Mouse (Mus musculus) ES-E14 (cell line): ENCODE results near the gene Eogt. TPM values are rescaled to one million over a fixed set of nuclear protein-coding genes. Genes with fewer than 3 reads are reported as not detected.

Experiments used
- DNase-seq: peaks from one replicate; pipeline ENCODE4 v3.0.0-alpha.2; 2013; ENCODE audit warnings: low read depth, low spot score
- H3K27ac ChIP-seq: 2 replicates; pipeline ENCODE4 v1.5.1; 2012; ENCODE audit warnings: low read depth, mild to moderate bottlenecking, low read length, moderate library complexity, mixed read lengths; ENCODE audit not compliant: poor library complexity, insufficient read depth, severe bottlenecking
- H3K36me3 ChIP-seq: 2 replicates; pipeline ENCODE4 v1.6.1; 2012; ENCODE audit warnings: mild to moderate bottlenecking, low read length, moderate library complexity, mixed read lengths; ENCODE audit not compliant: control insufficient read depth, poor library complexity, insufficient read depth, severe bottlenecking
- H3K4me1 ChIP-seq, 2 experiments: fragments of 150-350 bp in 1 of 2; sonication (generic) in 1 of 2; 2 replicates each; pipeline ENCODE4 v1.6.1; 2012; ENCODE audit warnings: low read length in 2 of 2, mild to moderate bottlenecking in 1 of 2, mixed read lengths in 1 of 2; ENCODE audit not compliant: control insufficient read depth in 2 of 2, insufficient read depth in 2 of 2, poor library complexity in 1 of 2
- H3K4me3 ChIP-seq, 2 experiments: fragments of 150-350 bp in 1 of 2; sonication (generic) in 1 of 2; 2 replicates each; pipeline ENCODE4 v1.5.1; 2012; ENCODE audit warnings: low read length in 2 of 2, low read depth in 1 of 2, mild to moderate bottlenecking in 1 of 2, mixed read lengths in 1 of 2; ENCODE audit not compliant: insufficient read depth in 1 of 2, poor library complexity in 1 of 2, severe bottlenecking in 1 of 2
- H3K9ac ChIP-seq: 2 replicates; pipeline ENCODE4 v1.6.1; 2012; ENCODE audit warnings: low read depth, mild to moderate bottlenecking, low read length, mixed read lengths; ENCODE audit not compliant: poor library complexity, insufficient read depth, severe bottlenecking
- H3K9me3 ChIP-seq: fragments of 150-350 bp; sonication (generic); 2 replicates; pipeline ENCODE4 v1.6.1; 2012; ENCODE audit warnings: low read depth, mild to moderate bottlenecking, low read length; ENCODE audit not compliant: control insufficient read depth, insufficient read depth
- CHD2 ChIP-seq: IDR thresholded peaks from 2 replicates; pipeline ENCODE4 v1.6.1; 2014; ENCODE audit warnings: mild to moderate bottlenecking, low read depth, low read length, inconsistent platforms
- HCFC1 ChIP-seq: IDR thresholded peaks from 2 replicates; pipeline ENCODE4 v1.6.1; 2012; ENCODE audit warnings: low read length, inconsistent platforms, borderline replicate concordance; ENCODE audit not compliant: insufficient read depth
- MAFK ChIP-seq: IDR thresholded peaks from 2 replicates; pipeline ENCODE4 v1.6.1; 2014; ENCODE audit warnings: mild to moderate bottlenecking, low read depth, low read length, inconsistent platforms; ENCODE audit not compliant: insufficient read depth
- ZC3H11A ChIP-seq: IDR thresholded peaks from 2 replicates; pipeline ENCODE4 v1.6.1; 2012; ENCODE audit warnings: low read depth, mild to moderate bottlenecking, inconsistent platforms, low read length, borderline replicate concordance
- ZNF384 ChIP-seq: IDR thresholded peaks from 2 replicates; pipeline ENCODE4 v1.6.1; 2012; ENCODE audit warnings: low read depth, low read length, inconsistent platforms
- in situ Hi-C, 2 experiments: fragments of 600-800 bp; cut with MboI; formaldehyde crosslinking; loops; one replicate each; pipeline ENCODE4 v1.15.1; 2025; ENCODE audit warnings: low sequenced_read_pairs in 2 of 2, inconsistent platforms in 1 of 2; ENCODE audit not compliant: unreplicated experiment in 2 of 2
- total RNA-seq: library from RNA; depleted of rRNA; stranded (reverse); fragments of 300-350 nt; gene quantifications from 2 replicates; pipeline ENCODE4 v1.2.3, GENCODE M21; 2012

Eogt gene
- total RNA-seq, 1 experiment = 7.7 TPM

- TF ChIP-seq HCFC1 = no peak
- TF ChIP-seq ZNF384 = no peak
- TF ChIP-seq ZC3H11A = no peak
- no peak for TF ChIP-seq MAFK
- TF ChIP-seq CHD2 = no peak
- DNase-seq = no peak
- Histone ChIP-seq H3K36me3 (no peaks in the 10 kb centered on the region; the same call in 1 of the 2 replicates), H3K4me3 (no peak overlapping the region), H3K9me3 (no peaks in the 10 kb centered on the region), H3K27ac (no peak overlapping the region), H3K9ac (no peak overlapping the region), H3K4me1 (peaks cover 2 to 4% of the 10 kb centered on the region in 2 experiments; a peak in 1 of 4 replicates)
- in situ Hi-C loops = no loop called here
Observed at GRCm38 (mm10) chr6:97142611-97143010, 6.4 kb downstream of the Eogt start.

- Histone ChIP-seq H3K9me3 (no peaks in the 10 kb centered on the region), H3K36me3 (no peaks in the 10 kb centered on the region; the same call in 1 of the 2 replicates), H3K4me3 (no peak overlapping the region), H3K4me1 (peaks cover 2 to 4% of the 10 kb centered on the region in 2 experiments; a peak in 1 of 4 replicates), H3K9ac (no peak overlapping the region), H3K27ac (no peak overlapping the region)
- TF ChIP-seq ZC3H11A = no peak
- TF ChIP-seq ZNF384 = no peak
- TF ChIP-seq MAFK = no peak
- TF ChIP-seq CHD2 = no peak
- no peak for TF ChIP-seq HCFC1
- DNase-seq = no peak
- in situ Hi-C loops = no loop called here
Observed at GRCm38 (mm10) chr6:97141811-97142210, 7.2 kb downstream of the Eogt start.

DNA sequence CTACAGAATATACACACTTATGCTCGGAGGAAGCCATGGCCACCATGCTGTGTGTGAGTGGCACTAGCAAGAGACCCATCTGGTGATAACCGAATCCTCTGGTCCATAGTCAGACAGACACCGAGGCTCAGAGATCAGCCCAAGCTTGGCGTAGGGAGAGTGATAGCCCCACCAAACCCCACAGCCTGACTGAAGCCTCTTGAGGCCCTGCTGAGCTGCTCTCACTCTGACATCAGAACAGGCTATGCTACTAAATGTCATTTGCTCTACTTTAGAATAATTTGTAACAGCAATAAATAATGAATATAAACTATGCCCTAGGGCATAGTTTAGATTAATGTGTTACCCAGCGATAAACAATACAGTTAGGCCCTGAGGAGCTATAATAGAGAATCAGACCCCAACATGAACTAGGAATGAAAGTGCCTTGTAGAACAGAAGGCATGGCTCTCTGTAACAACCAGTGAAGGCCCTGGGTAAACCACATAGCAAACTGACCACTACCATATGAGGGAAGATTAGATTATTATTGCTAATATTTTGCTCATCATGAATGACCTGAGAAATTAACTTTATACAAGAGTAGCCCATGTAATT, 16.2 kb downstream of the Eogt start:
- Histone ChIP-seq H3K4me3 (no peak overlapping the region), H3K9me3 (no peaks in the 10 kb centered on the region), H3K4me1 (no peaks in the 10 kb centered on the region), H3K36me3 (no peaks in the 10 kb centered on the region; the same call in 1 of the 2 replicates), H3K9ac (no peak overlapping the region), H3K27ac (no peak overlapping the region)
- TF ChIP-seq HCFC1 (no peak), MAFK (no peak), ZC3H11A (no peak)
- no peak for DNase-seq
- in situ Hi-C loops = no loop called here

DNA sequence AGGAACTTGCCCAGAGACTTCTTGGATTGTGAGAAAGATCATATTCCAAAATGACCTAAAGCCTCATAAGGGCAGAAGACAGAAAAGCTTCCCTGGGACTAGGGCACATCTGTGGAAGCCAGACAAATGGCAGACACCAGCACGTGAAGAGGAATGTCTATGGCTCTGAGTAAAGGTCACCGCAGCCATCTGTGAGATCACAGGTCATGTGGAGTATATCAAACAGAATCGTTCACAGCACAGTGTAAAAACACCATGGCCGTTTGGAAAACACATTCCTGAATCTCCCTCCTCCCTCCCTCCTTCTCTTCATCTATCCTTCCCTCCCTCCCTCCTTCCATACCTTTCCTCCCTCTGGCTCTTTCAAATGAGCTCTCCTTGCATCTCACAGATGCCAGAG, 17.2 kb downstream of the Eogt start:
- Histone ChIP-seq H3K27ac (no peak overlapping the region), H3K9me3 (no peaks in the 10 kb centered on the region), H3K9ac (no peak overlapping the region), H3K4me3 (no peak overlapping the region), H3K36me3 (no peaks in the 10 kb centered on the region; the same call in 1 of the 2 replicates), H3K4me1 (no peaks in the 10 kb centered on the region)
- in situ Hi-C loops = no loop called here
- no peak for DNase-seq
- no peak for TF ChIP-seq ZNF384
- no peak for TF ChIP-seq MAFK
- TF ChIP-seq ZC3H11A = no peak
- no peak for TF ChIP-seq CHD2
- TF ChIP-seq HCFC1 = no peak

- no peaks in the 10 kb centered on the region for H3K4me1 ChIP-seq
- H3K36me3 ChIP-seq = no peaks in the 10 kb centered on the region; the same call in 1 of the 2 replicates
- no peak for DNase-seq
- in situ Hi-C loops = no loop called here
- H3K27ac ChIP-seq = no peak overlapping the region
- no peak overlapping the region for H3K4me3 ChIP-seq
- TF ChIP-seq MAFK (no peak), HCFC1 (no peak), ZNF384 (no peak), ZC3H11A (no peak), CHD2 (no peak)
- no peaks in the 10 kb centered on the region for H3K9me3 ChIP-seq
- no peak overlapping the region for H3K9ac ChIP-seq
Observed at GRCm38 (mm10) chr6:97130979-97131378, 18.0 kb downstream of the Eogt start.
